35 mouse cellular contexts compared by ENCODE assay signal in the genomic region with DNA sequence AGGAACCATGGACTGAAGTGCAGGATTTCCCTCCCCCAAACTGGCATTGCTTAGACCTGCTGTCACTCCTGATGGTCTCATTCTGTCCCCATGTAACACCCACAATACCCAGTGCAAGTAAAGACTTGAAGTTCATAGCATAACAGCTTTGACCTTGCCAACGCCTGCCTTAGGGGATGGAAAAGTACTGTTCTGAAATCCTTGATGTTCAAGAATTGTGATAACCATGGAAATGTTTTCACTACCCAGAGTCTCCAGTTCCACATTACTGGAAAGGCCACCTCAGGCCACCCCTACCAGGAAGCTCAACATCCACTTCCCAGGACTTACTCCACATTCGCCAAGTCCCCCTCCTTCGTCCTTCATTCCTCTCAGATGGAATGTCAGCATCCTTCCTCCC. TPM values are rescaled to one million over a fixed set of nuclear protein-coding genes. Genes with fewer than 3 reads are reported as not detected.
"Had no signal": no experiment of that assay in that cellular context is flagged by ENCODE, and none has a peak within 500 bp of the region (broad histone marks: within the 10 kb centered on the region; RNA-seq: fewer than 3 reads in every experiment).

No protein-coding gene starts in this region.

RNA-seq across cellular contexts. Expression of a gene that starts 0.3 kb away (rescaled TPM):
- total RNA-seq: gastrocnemius, adult 18-20 months; gastrocnemius, adult 8-10 months; gastrocnemius, postnatal 14 days; gastrocnemius, postnatal 36 days; heart, adult 18-20 months; heart, adult 8-10 months; heart, postnatal 10 days; heart, postnatal 25 days; heart, postnatal 4 days; layer of hippocampus, adult 2 months; layer of hippocampus, postnatal 10 days; layer of hippocampus, postnatal 25 days; left cerebral cortex, adult 2 months; left cerebral cortex, postnatal 14 days; left cerebral cortex, postnatal 36 days had no signal
- polyA plus RNA-seq: gonadal fat pad, adult 2 months; heart, embryonic 10.5 days; heart, embryonic 12.5 days; heart, embryonic 14.5 days; heart, embryonic 16.5 days; hindbrain, embryonic 10.5 days; hindbrain, embryonic 12.5 days; hindbrain, embryonic 14.5 days; hindbrain, embryonic 16.5 days; inflammation-experienced regulatory T-cells, adult 6 months; intestine, embryonic 15.5 days; intestine, postnatal 0 days; kidney, embryonic 15.5 days; kidney, postnatal 0 days; limb, embryonic 10.5 days; limb, embryonic 12.5 days; limb, embryonic 14.5 days; liver, embryonic 11.5 days; liver, embryonic 13.5 days; liver, embryonic 15.5 days had no signal

RNA-seq across cellular contexts. Expression of a gene that starts 23.9 kb away (rescaled TPM):
- total RNA-seq: gastrocnemius, adult 18-20 months; gastrocnemius, adult 8-10 months; gastrocnemius, postnatal 14 days; gastrocnemius, postnatal 36 days; heart, adult 18-20 months; heart, adult 8-10 months; heart, postnatal 10 days; heart, postnatal 25 days; heart, postnatal 4 days; layer of hippocampus, adult 2 months; layer of hippocampus, postnatal 10 days; layer of hippocampus, postnatal 25 days; left cerebral cortex, adult 2 months; left cerebral cortex, postnatal 14 days; left cerebral cortex, postnatal 36 days had no signal
- polyA plus RNA-seq: gonadal fat pad, adult 2 months; heart, embryonic 10.5 days; heart, embryonic 16.5 days; hindbrain, embryonic 10.5 days; hindbrain, embryonic 12.5 days; hindbrain, embryonic 14.5 days; hindbrain, embryonic 16.5 days; inflammation-experienced regulatory T-cells, adult 6 months; intestine, embryonic 15.5 days; intestine, postnatal 0 days; kidney, embryonic 15.5 days; kidney, postnatal 0 days; limb, embryonic 10.5 days; limb, embryonic 12.5 days; limb, embryonic 14.5 days; liver, embryonic 11.5 days; liver, embryonic 13.5 days; liver, embryonic 15.5 days had no signal
